In the genomic region with DNA sequence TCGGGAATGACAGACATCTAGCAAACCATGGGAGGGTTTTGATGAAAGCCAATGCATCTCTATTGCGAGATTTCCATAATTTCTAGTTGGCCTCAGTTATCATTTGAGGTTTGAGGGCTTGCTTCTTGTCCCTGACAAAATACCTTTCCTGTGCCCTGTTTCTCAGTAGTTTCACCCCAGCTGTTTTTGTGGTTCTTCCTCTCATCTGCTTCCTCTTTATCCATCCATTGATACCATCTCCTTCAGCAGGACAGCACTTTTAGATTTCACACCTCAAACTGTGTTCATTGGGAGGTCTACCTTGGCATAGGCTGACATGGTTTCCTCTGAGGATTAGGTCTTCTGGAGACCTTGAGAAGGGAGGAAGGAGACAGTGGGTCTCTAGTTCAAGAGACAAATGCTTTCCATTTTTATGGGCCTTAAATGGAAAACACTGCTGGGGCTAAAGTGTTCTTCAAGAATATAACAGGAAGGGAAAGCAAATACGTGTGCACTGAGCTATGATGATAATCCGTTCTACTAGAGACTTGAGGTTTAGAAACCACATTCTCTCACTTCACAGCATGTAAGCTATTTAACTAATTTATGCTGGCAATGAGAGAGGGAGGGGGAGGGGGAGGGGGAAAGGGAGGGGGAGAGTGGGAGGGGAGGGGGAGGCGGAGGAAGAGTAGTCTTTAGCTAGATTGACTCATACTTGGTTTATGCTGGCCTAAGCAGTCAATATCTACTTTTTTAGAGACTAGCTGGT, we compare ENCODE assay signal across 21 mouse cellular contexts. TPM values are rescaled to one million over a fixed set of nuclear protein-coding genes. Genes with fewer than 3 reads are reported as not detected.
DNase-seq lines count a peak whose midpoint lies in the region; ATAC-seq and TF ChIP-seq lines count a peak whose summit lies in the region.
"Had no signal": no experiment of that assay in that cellular context is flagged by ENCODE, and none has a peak within 500 bp of the region (broad histone marks: within the 10 kb centered on the region; RNA-seq: fewer than 3 reads in every experiment).

No protein-coding gene starts in this region.

- H3K27me3 ChIP-seq in heart, embryonic 12.5 days (replicated peaks): no peaks in the 10 kb centered on the region
- no peaks in the 10 kb centered on the region for H3K27me3 ChIP-seq in MEL (ENCODE audit: control insufficient read depth in 1 of 2, insufficient read depth in 2 of 2, low read length in 2 of 2)
- H3K27me3 ChIP-seq in neural tube, embryonic 15.5 days (replicated peaks): no peaks in the 10 kb centered on the region

- H3K9me3 ChIP-seq in heart, embryonic 12.5 days (replicated peaks): no peaks in the 10 kb centered on the region
- H3K9me3 ChIP-seq in MEL (replicated peaks; ENCODE audit: insufficient read depth, low read length): no peaks in the 10 kb centered on the region
- H3K9me3 ChIP-seq in neural tube, embryonic 15.5 days (replicated peaks): no peaks in the 10 kb centered on the region
- H3K9me3 ChIP-seq: hindbrain, embryonic 10.5 days; limb, embryonic 10.5 days had no signal

- TF ChIP-seq POLR2A in MEL (IDR thresholded peaks at IDR 0.05; ENCODE audit: control insufficient read depth in 1 of 2, insufficient read depth in 1 of 2, low read depth in 1 of 2, low read length in 2 of 2, poor library complexity in 1 of 2): no peak

- peaks cover 8% of the 10 kb centered on the region for H3K36me3 ChIP-seq in heart, embryonic 12.5 days
- H3K36me3 ChIP-seq in MEL (ENCODE audit: control insufficient read depth in 1 of 2, insufficient read depth in 2 of 2, low read length in 2 of 2): peaks cover 0 to 8% of the 10 kb centered on the region in 2 experiments; a peak in 2 of 4 replicates
- no peaks in the 10 kb centered on the region for H3K36me3 ChIP-seq in neural tube, embryonic 15.5 days
- H3K36me3 ChIP-seq: hindbrain, embryonic 10.5 days; limb, embryonic 10.5 days had no signal

- TF ChIP-seq CTCF in MEL (IDR thresholded peaks at IDR 0.05 in 2 of 3, conservative IDR thresholded peaks at IDR 0.05 in 1 of 3; ENCODE audit: control insufficient read depth in 1 of 3, insufficient read depth in 1 of 3, low read depth in 2 of 3, low read length in 3 of 3, poor library complexity in 1 of 3, severe bottlenecking in 1 of 3): no peak

- no peak for TF ChIP-seq EP300 in MEL (IDR thresholded peaks at IDR 0.05; ENCODE audit: low read depth in 1 of 2, low read length in 2 of 2)

- H3K9ac ChIP-seq in heart, embryonic 12.5 days: no peak overlapping the region
- H3K9ac ChIP-seq in MEL (ENCODE audit: control insufficient read depth, low read depth, low read length, poor library complexity, severe bottlenecking): no peak overlapping the region
- H3K9ac ChIP-seq in neural tube, embryonic 15.5 days (replicated peaks): no peak overlapping the region

- no peaks in the 10 kb centered on the region for H3K79me2 ChIP-seq in MEL (ENCODE audit: control insufficient read depth, insufficient read depth, low read length, poor library complexity)

- peaks cover 57% of the 10 kb centered on the region for H3K4me1 ChIP-seq in heart, embryonic 12.5 days (replicated peaks)
- H3K4me1 ChIP-seq in MEL (ENCODE audit: control insufficient read depth in 1 of 2, insufficient read depth in 2 of 2, low read length in 2 of 2): peaks cover 0 to 7% of the 10 kb centered on the region in 2 experiments; a peak in 3 of 4 replicates
- peaks cover 5% of the 10 kb centered on the region; the same call in 1 of the 2 replicates for H3K4me1 ChIP-seq in neural tube, embryonic 15.5 days

- no peak for ATAC-seq in heart, embryonic 12.5 days (ENCODE audit: insufficient number of reproducible peaks, low FRiP score)
- ATAC-seq in granulocyte monocyte progenitor cell, adult 5-6 weeks (replicated peaks; ENCODE audit: poor library complexity, severe bottlenecking): peak; percentile 66
- ATAC-seq in neural tube, embryonic 15.5 days (ENCODE audit: low FRiP score): no peak
- ATAC-seq: forebrain, embryonic 14.5 days had no signal

- no peak overlapping the region for H3K4me2 ChIP-seq in heart, embryonic 12.5 days
- H3K4me2 ChIP-seq in neural tube, embryonic 15.5 days: no peak overlapping the region

- WGBS in heart, embryonic 12.5 days: 67% methylated on average over 5 of the region's 5 CpGs
- WGBS in neural tube, embryonic 15.5 days: 63% methylated on average over 5 of the region's 5 CpGs

- no peak for DNase-seq in heart, adult 9 months (ENCODE audit: low spot score in 2 of 2)
- DNase-seq in 416B (ENCODE audit: low read depth): peak; percentile 85
- peak; percentile 23 for DNase-seq in MEL (ENCODE audit: low read depth, low spot score)
- no peak for DNase-seq in kidney, postnatal 36 days
- DNase-seq: B cell, adult 2 months; cerebellum, adult 11-12 months; cerebellum, postnatal 25 days; gastrocnemius, postnatal 14 days; kidney, adult 11 months; lung, adult 18-20 months; right cerebral cortex, postnatal 4 days had no signal

- H3K27ac ChIP-seq in heart, embryonic 12.5 days (ENCODE audit: poor library complexity, severe bottlenecking): peak overlapping the region; percentile 85
- H3K27ac ChIP-seq in MEL (ENCODE audit: control insufficient read depth, low read depth, low read length): no peak overlapping the region
- no peak overlapping the region for H3K27ac ChIP-seq in neural tube, embryonic 15.5 days (replicated peaks)
- H3K27ac ChIP-seq: hindbrain, embryonic 10.5 days; kidney, postnatal 0 days; left cerebral cortex, adult 2 months; limb, embryonic 10.5 days; stomach, postnatal 0 days had no signal

- H3K4me3 ChIP-seq in heart, embryonic 12.5 days: no peak overlapping the region
- H3K4me3 ChIP-seq in MEL (ENCODE audit: control insufficient read depth in 1 of 2, insufficient read depth in 1 of 2, low read depth in 2 of 2, low read length in 2 of 2): no peak overlapping the region
- H3K4me3 ChIP-seq in neural tube, embryonic 15.5 days (replicated peaks): no peak overlapping the region
- H3K4me3 ChIP-seq: erythroblast, embryonic 14.5 days; hindbrain, embryonic 10.5 days; left cerebral cortex, adult 2 months; limb, embryonic 10.5 days had no signal

- no peak for TF ChIP-seq RAD21 in MEL (IDR thresholded peaks at IDR 0.05; ENCODE audit: low read depth, low read length)

TF ChIP-seq in MEL, 35 proteins besides CTCF, POLR2A, EP300 and RAD21:
- TF ChIP-seq ETS1 (IDR thresholded peaks at IDR 0.05; ENCODE audit: low read depth, low read length): 0 out of 2 replicates have a peak, but pooled peaks have one; percentile 7
- TF ChIP-seq E2F4 (IDR thresholded peaks at IDR 0.05; ENCODE audit: borderline replicate concordance, low read depth, low read length): no peak

RNA-seq across cellular contexts. Expression of gene Fam198b, which starts 41.8 kb away (rescaled TPM):
- 61.4 and 61.8 TPM in 2 replicates for polyA plus RNA-seq in heart, embryonic 12.5 days (2016; fragmentation: Nextera tagmentation; extraction: Ambion mirVana)
- 1.5 and 4.9 TPM in 2 replicates for total RNA-seq in MEL (2012; rRNA removed)
- 1 to 10 TPM in 1 of 2 experiments, not detected in 1; 3.1 TPM for polyA plus RNA-seq in MEL (2012; ENCODE audit: insufficient read depth in 1 of 2, insufficient read length in 2 of 2, low read depth in 1 of 2, low replicate concordance in 2 of 2, missing spikeins in 1 of 2)
- total RNA-seq in granulocyte monocyte progenitor cell, adult 5-6 weeks (2014; fragmentation: Nextera tagmentation): 0.13 and 0.24 TPM in 2 replicates
- total RNA-seq in granulocyte monocyte progenitor cell, adult 5-6 weeks (2017): 0.04 and 0.05 TPM in 2 replicates
- polyA plus RNA-seq in neural tube, embryonic 15.5 days (2015; fragmentation: Nextera tagmentation; extraction: Ambion mirVana): 5.2 and 8.9 TPM in 2 replicates

Comparison
In these comparisons a context has a peak if more than half of its experiments do, and no peak if none do; other contexts are left out.
1. DNase-seq: peak in 416B (single experiment) and MEL (single experiment); none in heart, adult 9 months (0 of 2) and kidney, postnatal 36 days (0 of 2).